Mouse (Mus musculus) gastrocnemius, adult 2 months (tissue): Measurements from ENCODE around the gene Bbs4. TPM values are rescaled to one million over a fixed set of nuclear protein-coding genes. Genes with fewer than 3 reads are reported as not detected.

Experiments
- DNase-seq: peaks from one replicate; pipeline ENCODE4 v3.0.0; 2022
- H3K27ac ChIP-seq: fragments of 200-600 bp; 2 replicates; pipeline ENCODE4 v1.8.1; 2022; ENCODE audit warnings: mild to moderate bottlenecking
- H3K4me3 ChIP-seq: fragments of 200-600 bp; 2 replicates; pipeline ENCODE4 v1.8.1; 2022; ENCODE audit warnings: mild to moderate bottlenecking, moderate library complexity
- CTCF ChIP-seq: fragments of 200-600 bp; IDR thresholded peaks from 2 replicates; pipeline ENCODE4 v1.8.1; 2022; ENCODE audit warnings: antibody characterized with exemption, mild to moderate bottlenecking, moderate library complexity
- intact Hi-C: fragments of 180-260 bp; cut with DNase I; formaldehyde crosslinking; loops from one replicate; pipeline ENCODE4 v1.15.1; 2025
- total RNA-seq, 2 experiments: library from RNA; stranded (reverse); gene quantifications; 2 replicates each; pipeline ENCODE4 v1.2.3; 2021

Bbs4 gene
- total RNA-seq, 2 experiments from 2014 or later: 4.6 to 4.7 TPM

DNA sequence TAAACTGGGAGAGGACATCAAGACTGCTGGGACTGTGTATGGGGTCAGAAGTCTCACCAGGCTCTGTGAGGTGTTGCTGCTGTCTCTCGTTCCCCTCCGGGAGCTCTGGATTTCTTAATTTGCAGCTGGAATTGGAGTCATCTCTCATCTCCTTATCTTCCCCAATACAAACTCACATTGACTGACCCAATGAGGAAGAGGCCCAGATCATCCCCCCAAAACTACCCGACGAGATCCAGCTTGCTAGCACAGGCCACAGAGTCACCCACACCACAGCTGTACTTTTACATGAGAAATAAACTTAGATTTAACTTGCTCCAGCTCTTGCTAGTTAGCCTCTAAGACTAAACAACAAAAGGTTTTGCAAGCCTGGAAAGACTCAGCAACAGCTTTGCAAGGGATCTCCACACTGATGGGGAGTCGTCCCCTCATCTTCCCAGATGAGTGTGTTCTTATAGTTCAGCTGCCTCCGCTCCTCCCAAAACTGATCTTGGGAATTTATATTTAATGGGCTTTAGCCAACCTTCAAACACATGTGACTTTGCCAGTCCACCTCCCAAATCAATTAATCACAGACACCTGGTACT, 63.7 kb downstream of the Bbs4 start:
- TF ChIP-seq CTCF: no peak
- H3K27ac ChIP-seq: no peak overlapping the region
- intact Hi-C loops: loop anchor here (2.0 kb wide), 1 partner anchor 197 kb away; the partner anchor contains the start of gene Arih1

DNA sequence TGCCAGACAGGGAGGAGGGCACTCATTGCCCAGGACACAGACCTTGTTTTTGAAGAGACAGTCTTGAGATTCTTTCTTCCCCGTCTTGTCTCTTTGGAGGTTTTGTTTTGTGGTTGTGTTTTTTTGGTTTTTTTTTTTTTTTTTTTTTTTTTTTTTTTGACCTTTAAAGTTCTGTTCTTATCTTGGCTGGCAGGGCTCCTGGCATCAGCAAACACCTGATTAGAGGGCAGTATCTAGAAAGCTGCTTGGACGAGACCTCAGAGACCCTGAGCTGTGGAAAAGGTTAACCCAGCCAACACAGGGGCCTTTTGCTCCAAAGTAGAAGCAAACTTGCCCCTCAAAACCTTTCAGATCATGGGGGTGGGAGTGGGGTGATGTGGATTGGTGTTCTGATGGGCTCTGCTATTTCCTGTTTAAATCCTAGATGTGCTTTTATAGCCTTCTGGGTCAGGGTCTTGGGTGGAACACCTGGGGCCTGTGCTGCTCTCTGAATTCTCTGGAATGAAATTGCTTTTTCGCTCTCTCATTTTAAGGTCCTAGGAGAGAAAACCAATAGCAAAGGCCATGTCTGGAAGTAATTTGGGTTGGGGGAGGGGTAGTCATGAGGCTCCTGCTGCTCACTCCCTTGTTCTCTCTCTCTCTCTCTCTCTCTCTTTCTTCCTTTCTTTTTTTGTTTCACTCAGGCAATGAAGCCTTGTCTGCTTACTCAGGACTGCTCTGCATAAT, 64.5 kb downstream of the Bbs4 start:
- Histone ChIP-seq H3K4me3 (no peak overlapping the region), H3K27ac (no peak overlapping the region)
- TF ChIP-seq CTCF: no peak
- intact Hi-C loops: no loop called here
- no peak for DNase-seq

More for the DNA sequence above, 63.7 kb downstream of the Bbs4 start:
- no peak for DNase-seq
- no peak overlapping the region for H3K4me3 ChIP-seq

DNA sequence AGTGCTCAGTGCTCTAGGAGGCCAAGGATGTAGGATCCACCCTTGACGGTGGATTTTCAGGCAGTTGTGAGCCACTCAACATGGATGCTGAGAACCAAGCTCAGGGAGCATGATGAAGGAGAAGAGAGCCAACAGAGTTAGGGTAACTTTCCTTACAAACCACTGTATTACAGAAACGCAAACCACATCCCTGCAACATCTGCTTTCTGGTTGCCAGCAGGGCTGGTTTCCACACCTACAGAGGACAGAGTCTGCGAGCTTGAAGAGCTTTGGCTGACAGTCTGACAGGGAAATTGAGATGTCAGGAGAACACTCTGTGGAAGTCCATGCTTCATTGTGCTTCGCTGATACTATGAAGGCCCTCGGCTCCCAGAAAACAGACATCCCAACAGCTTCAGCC, 65.2 kb downstream of the Bbs4 start:
- intact Hi-C loops: no loop called here
- no peak for DNase-seq
- H3K4me3 ChIP-seq: no peak overlapping the region
- no peak for TF ChIP-seq CTCF
- no peak overlapping the region for H3K27ac ChIP-seq

DNA sequence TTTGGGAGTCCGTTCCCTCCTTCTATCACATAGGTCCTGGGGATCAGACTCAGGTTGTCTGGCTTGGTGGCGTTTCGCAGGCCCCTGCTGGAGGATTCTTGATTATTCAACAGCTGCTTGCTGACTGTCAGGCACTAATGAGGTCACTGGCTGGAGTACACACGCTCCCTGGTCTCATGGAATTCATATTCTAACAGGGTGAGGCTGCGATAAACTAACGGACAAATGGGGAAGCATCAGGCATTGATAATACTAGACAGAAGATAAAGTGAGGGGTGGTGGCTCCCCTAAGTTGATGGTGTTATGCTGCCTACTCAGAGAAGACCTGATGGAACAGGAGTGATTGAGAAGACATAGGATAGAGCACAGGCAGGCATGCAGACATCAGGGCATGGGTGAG, 67.7 kb downstream of the Bbs4 start:
- no peak overlapping the region for H3K27ac ChIP-seq
- no peak for DNase-seq
- H3K4me3 ChIP-seq: no peak overlapping the region
- intact Hi-C loops: no loop called here
- TF ChIP-seq CTCF: no peak

DNA sequence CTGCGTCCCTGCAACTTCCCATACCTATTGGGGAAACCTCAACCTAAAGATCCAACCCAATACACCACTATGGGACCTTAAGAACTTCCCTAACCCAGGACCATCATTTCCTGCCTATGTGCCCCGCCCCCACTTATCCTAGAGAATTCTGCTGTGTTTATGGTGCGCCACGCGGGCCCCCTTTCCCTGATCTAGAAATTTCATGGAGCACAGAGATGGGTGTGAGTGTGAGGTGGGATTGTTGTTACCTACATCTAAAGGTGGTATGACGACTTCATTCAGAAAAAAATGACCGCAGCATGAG, 70.7 kb downstream of the Bbs4 start:
- Histone ChIP-seq H3K27ac (no peak overlapping the region), H3K4me3 (no peak overlapping the region)
- intact Hi-C loops: loop anchor here (2.0 kb wide), 1 partner anchor 380 kb away; no protein-coding TSS in a partner anchor
- DNase-seq: no peak
- no peak for TF ChIP-seq CTCF

DNA sequence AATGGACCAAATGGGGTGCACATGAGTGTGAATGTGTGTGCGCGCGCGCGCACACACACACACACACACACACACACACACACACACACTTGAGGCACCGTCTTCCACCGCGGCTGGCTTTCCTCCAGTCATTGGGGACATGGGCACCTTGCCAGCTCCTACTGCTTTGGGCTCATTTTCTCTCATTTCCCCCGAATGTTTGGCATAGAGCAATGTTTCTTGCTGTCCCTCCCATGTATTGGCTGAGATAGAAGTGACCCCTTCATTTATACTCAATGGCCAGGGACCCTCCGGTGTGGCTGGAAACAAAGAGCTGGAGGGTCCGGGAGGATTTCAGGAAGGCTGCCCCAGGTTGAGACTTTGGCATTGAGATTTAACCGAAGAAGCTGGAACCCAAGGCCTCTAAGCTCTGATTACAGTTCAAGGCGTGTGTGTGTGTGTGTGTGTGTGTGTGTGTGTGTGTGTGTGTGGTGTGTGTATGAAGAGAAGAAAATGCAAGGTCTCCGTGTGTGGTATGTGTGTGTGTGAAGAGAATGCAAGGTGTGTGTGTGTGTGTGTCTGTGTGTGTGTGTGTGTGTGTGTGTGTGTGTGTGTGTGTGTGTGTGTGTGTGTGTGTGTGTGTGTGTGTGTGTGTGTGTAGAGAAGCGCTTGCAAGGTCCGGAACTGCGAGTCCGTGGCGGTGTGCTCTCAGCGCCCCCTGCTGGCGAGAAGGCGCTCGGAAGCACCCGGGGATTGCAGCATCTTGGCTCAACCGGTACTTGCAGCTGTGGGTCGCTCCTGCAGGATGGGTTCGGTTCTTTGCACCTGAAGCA, 71.2 kb downstream of the Bbs4 start:
- H3K4me3 ChIP-seq: no peak overlapping the region
- no peak overlapping the region for H3K27ac ChIP-seq
- TF ChIP-seq CTCF: peak; percentile 71
- intact Hi-C loops: loop anchor here (2.0 kb wide), 1 partner anchor 379 kb away; no protein-coding TSS in a partner anchor
- DNase-seq: peak; percentile 89

DNA sequence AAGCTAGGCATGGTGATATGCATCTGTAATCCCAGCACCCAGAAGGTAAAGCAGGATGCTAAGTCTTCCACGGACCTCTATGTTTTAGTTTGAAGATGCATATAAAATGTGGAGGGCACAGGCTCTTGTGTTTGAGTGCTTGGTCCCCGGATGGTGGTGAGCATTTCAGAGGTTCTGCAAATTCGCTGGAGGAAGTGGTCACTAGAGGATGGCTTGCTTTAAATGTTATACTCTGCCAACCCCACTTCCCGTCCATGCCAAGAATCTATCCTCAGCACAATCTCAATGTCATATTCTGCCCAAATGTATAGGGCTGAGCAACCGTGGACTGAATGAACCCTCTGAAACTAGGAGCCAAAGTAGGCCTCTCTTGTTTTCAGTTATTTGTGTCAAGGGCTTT, 72.4 kb downstream of the Bbs4 start:
- no peak for DNase-seq
- no peak for TF ChIP-seq CTCF
- no peak overlapping the region for H3K4me3 ChIP-seq
- intact Hi-C loops: no loop called here
- H3K27ac ChIP-seq: no peak overlapping the region

DNA sequence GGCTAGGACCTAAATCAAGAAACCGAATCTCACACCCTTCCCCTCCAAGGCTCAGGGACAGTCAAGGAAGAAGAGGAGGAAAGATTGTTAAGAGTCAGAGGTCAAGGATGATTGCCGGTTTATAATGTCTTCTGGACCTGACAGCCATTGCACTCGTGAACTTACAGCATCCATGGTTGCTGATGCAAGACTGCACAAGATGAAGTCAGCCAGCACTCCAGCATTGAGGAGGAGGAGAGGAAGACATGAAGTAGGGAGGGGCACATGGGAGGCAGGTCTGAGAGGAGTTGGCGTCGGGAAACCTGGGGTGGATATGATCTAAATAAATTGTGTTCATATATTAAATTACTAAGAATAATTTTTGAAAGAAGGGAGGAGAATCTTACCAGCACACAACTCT, 74.6 kb downstream of the Bbs4 start:
- H3K27ac ChIP-seq: peak overlapping the region; percentile 35; the same call in 1 of the 2 replicates
- no peak overlapping the region for H3K4me3 ChIP-seq
- intact Hi-C loops: loop anchor here (2.0 kb wide), 1 partner anchor 266 kb away; no protein-coding TSS in a partner anchor
- no peak for TF ChIP-seq CTCF
- DNase-seq: no peak

DNA sequence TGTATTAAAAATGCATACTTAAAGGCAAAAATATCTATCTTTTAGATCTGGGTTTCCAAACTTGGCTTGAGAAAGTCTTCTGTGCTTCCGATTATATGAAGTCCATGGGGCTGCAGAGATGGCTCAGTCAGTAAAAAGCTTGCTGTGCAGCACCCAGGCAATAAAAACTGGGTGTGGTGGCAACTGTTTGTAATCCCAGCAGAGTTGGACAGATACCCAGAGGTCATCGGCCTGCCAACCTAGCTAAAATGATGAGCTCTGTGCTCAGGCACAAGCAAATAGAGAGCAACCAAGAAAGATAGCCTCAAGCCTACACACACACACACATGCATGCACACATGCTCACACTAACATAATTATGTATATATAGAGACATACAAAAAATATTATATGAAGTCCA, 75.1 kb downstream of the Bbs4 start:
- H3K27ac ChIP-seq: peak overlapping the region; percentile 35; the same call in 1 of the 2 replicates
- DNase-seq: peak; percentile 80
- H3K4me3 ChIP-seq: no peak overlapping the region
- no peak for TF ChIP-seq CTCF
- intact Hi-C loops: loop anchor here (2.0 kb wide), 1 partner anchor 265 kb away; no protein-coding TSS in a partner anchor

DNA sequence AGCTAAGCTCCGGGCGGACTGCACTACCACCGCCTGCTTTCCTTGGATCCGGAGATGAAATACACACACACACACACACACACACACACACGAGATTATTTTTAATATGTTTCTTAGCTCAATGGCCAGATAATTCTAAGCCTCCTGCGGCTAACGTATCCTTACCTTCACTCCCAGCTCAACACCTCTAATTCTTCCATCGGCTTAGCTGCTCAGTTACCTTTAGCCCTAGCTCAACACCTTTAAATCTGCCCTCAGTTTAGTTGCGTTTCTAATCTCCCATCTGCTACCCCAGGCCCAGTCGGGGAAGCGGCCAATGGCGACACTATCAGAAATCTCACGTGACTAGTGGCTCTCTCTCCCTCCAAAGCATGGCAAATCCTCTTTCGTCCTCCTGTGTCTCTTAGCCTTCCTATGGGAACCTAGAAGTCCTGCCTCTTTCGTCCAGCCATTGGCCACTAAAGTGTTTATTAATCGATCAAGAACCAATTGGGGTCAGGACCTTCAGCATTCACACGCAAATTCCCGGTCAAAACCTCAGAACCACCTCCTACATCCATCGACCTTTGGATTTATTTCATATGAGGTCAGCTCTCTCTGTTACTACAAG, 78.4 kb downstream of the Bbs4 start:
- no peak for DNase-seq
- Histone ChIP-seq H3K4me3 (no peak overlapping the region), H3K27ac (no peak overlapping the region)
- no peak for TF ChIP-seq CTCF
- intact Hi-C loops: no loop called here

DNA sequence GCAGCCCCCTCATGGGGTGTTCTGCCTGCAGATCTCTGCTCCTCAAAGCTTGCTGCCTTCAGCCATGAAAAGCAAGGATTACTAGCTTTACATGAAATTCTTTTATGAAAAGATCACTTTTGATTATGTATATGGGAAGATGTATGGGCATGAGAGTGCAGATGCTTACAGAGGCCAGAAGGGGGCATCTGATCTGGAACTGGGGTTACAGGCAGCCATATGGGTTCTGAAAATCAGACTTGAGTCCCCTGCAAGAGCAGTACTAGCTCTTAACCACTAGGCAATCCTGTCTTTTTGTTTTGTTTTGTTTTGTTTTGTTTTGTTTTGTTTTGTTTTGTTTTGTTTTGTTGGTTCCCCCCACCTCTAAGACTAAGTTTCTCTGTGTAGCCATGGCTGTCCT, 80.1 kb downstream of the Bbs4 start:
- H3K27ac ChIP-seq: no peak overlapping the region
- H3K4me3 ChIP-seq: no peak overlapping the region
- intact Hi-C loops: no loop called here
- TF ChIP-seq CTCF: peak; percentile 6; the same call in 1 of the 2 replicates
- DNase-seq: no peak

Other genes with a start within 250 kb of the Bbs4 start
- gene Adpgk, start 62.0 kb downstream of the Bbs4 start, total RNA-seq: 1 to 10 TPM; 6.8 to 9.7 TPM
- 100 to 1,000 TPM; 101 to 117 TPM for gene Arih1, start 133.1 kb upstream of the Bbs4 start, total RNA-seq
- 10 to 100 TPM; 30.9 to 31.9 TPM for gene Hexa, start 186.0 kb upstream of the Bbs4 start, total RNA-seq
- gene Tmem202, start 186.3 kb upstream of the Bbs4 start, total RNA-seq: under 1 TPM; 0.53 to 0.56 TPM
- gene Celf6, start 224.4 kb upstream of the Bbs4 start, total RNA-seq: not detected